Mouse (Mus musculus) forebrain, embryonic 12.5 days (tissue): ENCODE results near the gene P4hb. TPM values are rescaled to one million over a fixed set of nuclear protein-coding genes. Genes with fewer than 3 reads are reported as not detected.

Experiments used
- ATAC-seq: fragments of 200-750 bp; cut with Nextera tagmentation; 2 replicates; pipeline ENCODE4 v1.8.0; 2017; ENCODE audit warnings: moderate TSS enrichment; ENCODE audit not compliant: low FRiP score
- H3K27ac ChIP-seq: fragments of 300-500 bp; sonication (generic); 2 replicates; pipeline ENCODE4 v1.5.1; 2016; ENCODE audit warnings: mild to moderate bottlenecking
- H3K27me3 ChIP-seq: fragments of 300-500 bp; sonication (generic); 2 replicates; pipeline ENCODE4 v1.6.1; 2016; ENCODE audit warnings: mild to moderate bottlenecking
- H3K36me3 ChIP-seq: fragments of 300-500 bp; sonication (generic); replicated peaks from 2 replicates; pipeline ENCODE4 v1.6.1; 2016; ENCODE audit warnings: mild to moderate bottlenecking
- H3K4me1 ChIP-seq: fragments of 300-500 bp; sonication (generic); 2 replicates; pipeline ENCODE4 v1.6.1; 2016
- H3K4me2 ChIP-seq: fragments of 300-500 bp; sonication (generic); 2 replicates; pipeline ENCODE4 v1.6.1; 2016; ENCODE audit warnings: mild to moderate bottlenecking, moderate library complexity
- H3K4me3 ChIP-seq: fragments of 300-500 bp; sonication (generic); replicated peaks from 2 replicates; pipeline ENCODE4 v1.5.1; 2016; ENCODE audit warnings: mild to moderate bottlenecking
- H3K9ac ChIP-seq: fragments of 300-500 bp; sonication (generic); 2 replicates; pipeline ENCODE4 v1.6.1; 2016; ENCODE audit warnings: mild to moderate bottlenecking
- H3K9me3 ChIP-seq: fragments of 300-500 bp; sonication (generic); 2 replicates; pipeline ENCODE4 v1.6.1; 2016
- WGBS: fragments of 180-500 bp; shearing (Covaris S2); methylation state at CpG from one replicate; pipeline ENCODE4 v1.1.7; 2016; 5-methylcytosine and 5-hydroxymethylcytosine counted together
- polyA plus RNA-seq: library from polyadenylated mRNA; unstranded; fragments of >200 nt; fragmentation: Nextera tagmentation; extraction: Ambion mirVana; gene quantifications from 2 replicates; pipeline ENCODE4 v1.2.1, GENCODE M21; 2016

P4hb gene
- polyA plus RNA-seq, 1 experiment from 2014 or later = 362 TPM

GRCm38 (mm10) chr11:120541907-120542306 is 31.1 kb downstream of the P4hb start:
- no peaks in the 10 kb centered on the region for H3K9me3 ChIP-seq
- H3K4me3 ChIP-seq = no peak overlapping the region
- H3K27ac ChIP-seq = no peak overlapping the region
- peaks cover 21% of the 10 kb centered on the region for H3K4me1 ChIP-seq
- no peak overlapping the region for H3K9ac ChIP-seq
- no peak overlapping the region for H3K4me2 ChIP-seq
- no peaks in the 10 kb centered on the region; the same call in 1 of the 2 replicates for H3K27me3 ChIP-seq
- peaks cover 37% of the 10 kb centered on the region for H3K36me3 ChIP-seq
- WGBS = 34% methylated on average over 4 of the region's 4 CpGs
- ATAC-seq = no peak

- Histone ChIP-seq H3K9me3 (no peaks in the 10 kb centered on the region), H3K27me3 (peaks cover 10% of the 10 kb centered on the region), H3K4me2 (peak overlapping the region; percentile 4; the same call in 1 of the 2 replicates), H3K4me1 (peaks cover 21% of the 10 kb centered on the region), H3K4me3 (no peak overlapping the region), H3K27ac (peak overlapping the region; percentile 46; the same call in 1 of the 2 replicates), H3K36me3 (peaks cover 31% of the 10 kb centered on the region), H3K9ac (peak overlapping the region; percentile 42; the same call in 1 of the 2 replicates)
- 19% methylated on average over 10 of the region's 10 CpGs for WGBS
- ATAC-seq = peak; percentile 56
Observed at GRCm38 (mm10) chr11:120539285-120540014, 33.6 kb downstream of the P4hb start.

GRCm38 (mm10) chr11:120538955-120539284 is 34.1 kb downstream of the P4hb start:
- ATAC-seq = no peak
- H3K27ac ChIP-seq = 0 out of 2 replicates have a peak overlapping the region, but pooled peaks have one; percentile 46
- H3K36me3 ChIP-seq = peaks cover 26% of the 10 kb centered on the region
- H3K27me3 ChIP-seq = peaks cover 15% of the 10 kb centered on the region
- 0 out of 2 replicates have a peak overlapping the region, but pooled peaks have one; percentile 42 for H3K9ac ChIP-seq
- H3K4me1 ChIP-seq = peaks cover 21% of the 10 kb centered on the region
- WGBS = 65% methylated on average over 8 of the region's 8 CpGs
- H3K9me3 ChIP-seq = no peaks in the 10 kb centered on the region
- no peak overlapping the region for H3K4me3 ChIP-seq
- peak overlapping the region; percentile 4; the same call in 1 of the 2 replicates for H3K4me2 ChIP-seq

GRCm38 (mm10) chr11:120538485-120538884 is 34.6 kb downstream of the P4hb start:
- H3K4me2 ChIP-seq = no peak overlapping the region
- peak overlapping the region; percentile 42; the same call in 1 of the 2 replicates for H3K9ac ChIP-seq
- peaks cover 22% of the 10 kb centered on the region for H3K36me3 ChIP-seq
- H3K27me3 ChIP-seq = peaks cover 19% of the 10 kb centered on the region
- 0 out of 2 replicates have a peak overlapping the region, but pooled peaks have one; percentile 46 for H3K27ac ChIP-seq
- ATAC-seq = no peak
- no peaks in the 10 kb centered on the region for H3K9me3 ChIP-seq
- H3K4me3 ChIP-seq = no peak overlapping the region
- WGBS = 73% methylated on average over 3 of the region's 3 CpGs
- peaks cover 21% of the 10 kb centered on the region for H3K4me1 ChIP-seq

- ATAC-seq = no peak
- Histone ChIP-seq H3K9me3 (no peaks in the 10 kb centered on the region), H3K4me2 (no peak overlapping the region), H3K27me3 (peaks cover 46% of the 10 kb centered on the region), H3K9ac (no peak overlapping the region), H3K27ac (no peak overlapping the region), H3K4me1 (peaks cover 24% of the 10 kb centered on the region), H3K4me3 (no peak overlapping the region), H3K36me3 (no peaks in the 10 kb centered on the region)
- WGBS = 72% methylated on average over 3 of the region's 3 CpGs
Observed at GRCm38 (mm10) chr11:120535804-120536203, 37.2 kb downstream of the P4hb start.

GRCm38 (mm10) chr11:120535145-120535544 is 37.9 kb downstream of the P4hb start:
- ATAC-seq = no peak
- H3K4me2 ChIP-seq = no peak overlapping the region
- no peaks in the 10 kb centered on the region for H3K9me3 ChIP-seq
- H3K36me3 ChIP-seq = no peaks in the 10 kb centered on the region
- H3K4me1 ChIP-seq = peaks cover 27% of the 10 kb centered on the region
- no peak overlapping the region for H3K9ac ChIP-seq
- no peak overlapping the region for H3K4me3 ChIP-seq
- 85% methylated on average over 3 of the region's 3 CpGs for WGBS
- no peak overlapping the region for H3K27ac ChIP-seq
- peaks cover 53% of the 10 kb centered on the region for H3K27me3 ChIP-seq

- ATAC-seq = no peak
- no peak overlapping the region for H3K4me2 ChIP-seq
- no peak overlapping the region for H3K27ac ChIP-seq
- peaks cover 63% of the 10 kb centered on the region for H3K27me3 ChIP-seq
- WGBS = 89% methylated on average over 8 of the region's 8 CpGs
- peaks cover 16% of the 10 kb centered on the region for H3K4me1 ChIP-seq
- H3K4me3 ChIP-seq = no peak overlapping the region
- H3K9ac ChIP-seq = no peak overlapping the region
- H3K36me3 ChIP-seq = no peaks in the 10 kb centered on the region
- H3K9me3 ChIP-seq = no peaks in the 10 kb centered on the region
Observed at GRCm38 (mm10) chr11:120534093-120534492, 39.0 kb downstream of the P4hb start.

- no peaks in the 10 kb centered on the region for H3K36me3 ChIP-seq
- H3K27me3 ChIP-seq = peaks cover 80% of the 10 kb centered on the region
- no peak overlapping the region for H3K9ac ChIP-seq
- H3K9me3 ChIP-seq = no peaks in the 10 kb centered on the region
- no peak for ATAC-seq
- WGBS = 27% methylated on average over 9 of the region's 9 CpGs
- H3K4me2 ChIP-seq = no peak overlapping the region
- no peak overlapping the region for H3K4me3 ChIP-seq
- no peak overlapping the region for H3K27ac ChIP-seq
- peaks cover 8% of the 10 kb centered on the region for H3K4me1 ChIP-seq
Observed at GRCm38 (mm10) chr11:120531646-120532045, 41.4 kb downstream of the P4hb start.

GRCm38 (mm10) chr11:120530085-120530964 is 42.7 kb downstream of the P4hb start, which contains the start of gene Gcgr:
Gene Gcgr (plus strand): TSS chr11:120530699.
- no peak within 1 kb of the TSS for H3K27ac ChIP-seq
- H3K4me3 ChIP-seq = peak within 1 kb of the TSS; percentile 38
- no peak; the same call in 1 of the 2 replicates for ATAC-seq
- no peaks in the 10 kb centered on the region for H3K9me3 ChIP-seq
- H3K4me1 ChIP-seq = peaks cover 8% of the 10 kb centered on the region
- H3K36me3 ChIP-seq = no peaks in the 10 kb centered on the region
- WGBS = 7% methylated on average over 59 of the region's 62 CpGs
- H3K27me3 ChIP-seq = peaks cover 77% of the 10 kb centered on the region
- H3K4me2 ChIP-seq = peak within 1 kb of the TSS; percentile 57
- H3K9ac ChIP-seq = peak within 1 kb of the TSS; percentile 50

GRCm38 (mm10) chr11:120528903-120529302 is 44.1 kb downstream of the P4hb start:
- H3K4me3 ChIP-seq = no peak overlapping the region
- H3K9me3 ChIP-seq = no peaks in the 10 kb centered on the region
- H3K4me1 ChIP-seq = peaks cover 8% of the 10 kb centered on the region
- WGBS = 57% methylated on average over 4 of the region's 4 CpGs
- no peak overlapping the region for H3K9ac ChIP-seq
- no peaks in the 10 kb centered on the region for H3K36me3 ChIP-seq
- ATAC-seq = no peak
- no peak overlapping the region for H3K27ac ChIP-seq
- peaks cover 66% of the 10 kb centered on the region for H3K27me3 ChIP-seq
- H3K4me2 ChIP-seq = no peak overlapping the region

- H3K4me1 ChIP-seq = peaks cover 8% of the 10 kb centered on the region
- no peak for ATAC-seq
- H3K9ac ChIP-seq = no peak overlapping the region
- peaks cover 55% of the 10 kb centered on the region for H3K27me3 ChIP-seq
- H3K4me3 ChIP-seq = no peak overlapping the region
- 84% methylated on average over 9 of the region's 9 CpGs for WGBS
- no peak overlapping the region for H3K27ac ChIP-seq
- H3K36me3 ChIP-seq = no peaks in the 10 kb centered on the region
- no peak overlapping the region for H3K4me2 ChIP-seq
- no peaks in the 10 kb centered on the region for H3K9me3 ChIP-seq
Observed at GRCm38 (mm10) chr11:120527690-120528354, 45.2 kb downstream of the P4hb start.

GRCm38 (mm10) chr11:120525959-120526358 is 47.1 kb downstream of the P4hb start:
- Histone ChIP-seq H3K4me2 (no peak overlapping the region), H3K27me3 (peaks cover 36% of the 10 kb centered on the region), H3K4me3 (no peak overlapping the region), H3K9ac (no peak overlapping the region), H3K4me1 (peaks cover 8% of the 10 kb centered on the region), H3K27ac (no peak overlapping the region), H3K36me3 (no peaks in the 10 kb centered on the region), H3K9me3 (no peaks in the 10 kb centered on the region)
- no peak for ATAC-seq
- 81% methylated on average over 2 of the region's 2 CpGs for WGBS
